Mouse (Mus musculus): ENCODE data around the gene Rras.

Gene Rras

DNA sequence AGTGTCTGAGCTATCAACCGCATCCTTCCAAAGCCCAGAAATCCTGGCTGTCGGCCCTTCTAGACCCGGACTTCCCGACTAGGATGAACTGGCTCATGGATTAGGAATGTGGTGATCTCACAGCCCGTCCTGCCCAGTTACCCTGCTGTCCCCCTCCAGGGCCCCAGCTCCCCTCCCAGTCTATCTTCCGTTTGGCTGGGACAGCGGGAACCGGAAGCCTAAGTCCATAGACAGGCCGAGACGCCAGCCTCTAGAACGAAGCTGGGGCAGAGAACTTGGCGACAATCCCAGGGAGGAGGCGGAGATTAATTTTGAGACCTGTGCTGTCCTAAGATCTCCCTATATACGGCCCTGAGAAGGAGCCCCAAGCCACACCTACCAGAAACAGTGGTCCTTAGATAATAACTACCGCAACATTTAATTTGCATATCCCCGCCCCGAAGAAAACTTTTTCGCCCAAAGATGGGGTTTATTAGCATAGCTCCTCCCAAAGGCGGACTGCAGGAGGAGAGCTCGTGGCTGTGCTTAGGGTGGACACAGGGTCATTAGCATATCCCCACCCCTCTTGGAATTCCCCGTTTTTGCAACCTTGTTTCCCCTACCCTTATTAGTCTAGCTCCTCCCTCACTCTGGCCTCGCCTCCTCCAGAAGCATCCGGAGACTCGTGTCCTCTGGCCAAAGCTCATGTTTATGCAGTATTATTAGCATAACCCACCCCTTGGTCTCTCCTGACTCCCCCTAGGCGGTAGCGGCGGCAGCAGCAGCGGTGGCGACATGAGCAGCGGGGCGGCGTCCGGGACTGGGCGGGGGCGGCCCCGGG is at the start of gene Rras:
TSS of gene Rras (plus strand) at position 720 of the 820 bp plus-strand sequence.
- DNase-seq = peak; percentile 78 to 79

DNA sequence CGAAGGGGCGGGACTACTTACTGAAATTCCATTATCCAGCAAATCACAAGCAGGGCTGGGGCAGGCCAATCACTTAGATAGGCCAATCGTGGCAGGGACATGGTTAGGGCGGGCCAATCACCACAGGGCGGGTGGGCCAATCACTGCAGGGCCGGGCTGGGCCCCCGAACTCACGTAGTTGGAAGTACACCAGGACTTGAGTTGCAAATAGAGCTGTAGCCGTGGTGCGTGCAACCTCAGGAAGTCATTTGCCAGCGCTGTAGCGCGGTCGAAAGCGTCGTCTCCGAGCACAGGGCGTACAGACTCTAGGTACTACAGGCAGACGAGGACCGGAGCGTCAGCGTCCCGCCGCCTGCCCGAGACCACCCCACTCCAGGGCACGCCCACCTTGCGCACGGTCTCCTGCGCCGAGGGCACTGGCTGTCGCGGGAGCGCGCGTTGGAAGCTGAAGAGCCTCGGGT is 47.5 kb upstream of the Rras start:
- DNase-seq = peak; percentile 85 to 90

DNA sequence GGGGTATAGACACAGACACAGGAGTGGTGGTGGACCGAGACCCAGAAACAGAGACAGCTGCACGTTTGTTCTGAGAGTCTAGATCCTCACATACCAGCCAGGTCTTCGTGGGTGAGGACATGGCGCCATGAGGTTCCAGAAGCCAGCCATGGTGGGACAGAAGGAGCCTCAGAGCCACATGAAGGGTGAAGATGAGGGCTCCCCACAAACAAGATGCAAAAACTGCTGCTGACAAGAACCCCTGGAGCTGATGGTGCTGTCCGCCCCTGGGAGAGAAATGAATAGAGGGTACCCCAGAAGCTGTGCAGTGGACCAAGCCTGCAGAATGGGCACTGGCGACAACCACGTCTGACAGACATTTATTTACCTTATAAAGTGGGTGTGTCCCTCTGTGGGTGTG is 46.6 kb upstream of the Rras start:
- DNase-seq = no peak

DNA sequence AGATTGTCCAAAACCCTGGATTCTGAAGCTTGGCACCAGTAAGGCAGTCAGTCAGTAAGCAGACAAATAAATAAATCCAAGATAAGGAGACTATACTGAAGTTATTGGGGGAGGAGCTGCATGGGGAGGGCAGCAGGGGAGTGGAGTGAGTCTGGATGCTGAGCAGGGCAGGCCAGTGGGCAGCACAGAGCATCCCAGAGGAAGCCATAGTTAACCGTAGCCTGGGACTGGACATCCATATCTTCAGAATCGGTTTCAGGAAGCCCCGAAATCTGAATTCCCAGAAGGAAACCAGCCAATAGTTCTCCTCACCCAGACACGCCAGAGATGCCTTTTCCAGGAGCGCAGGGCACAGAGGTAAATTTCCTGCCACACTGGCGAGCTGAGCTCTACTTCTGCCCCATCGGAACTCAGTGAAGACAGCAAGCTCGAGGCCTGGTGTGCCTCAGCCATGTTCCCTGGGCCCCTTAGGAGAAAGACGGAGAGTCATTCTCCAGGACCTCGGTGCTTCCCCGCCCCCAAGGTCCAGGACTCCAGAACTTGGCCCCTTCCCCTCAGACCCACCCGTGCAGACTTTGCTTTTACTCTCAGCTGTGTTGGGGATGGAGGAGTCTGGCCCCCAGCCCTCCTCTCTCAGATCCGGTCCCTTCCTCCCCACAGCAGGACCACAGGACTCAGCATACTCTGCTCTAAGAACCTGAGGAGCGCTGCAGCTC is 44.2 kb upstream of the Rras start:
- DNase-seq = peak in 1 of 2 experiments; percentile 51

DNA sequence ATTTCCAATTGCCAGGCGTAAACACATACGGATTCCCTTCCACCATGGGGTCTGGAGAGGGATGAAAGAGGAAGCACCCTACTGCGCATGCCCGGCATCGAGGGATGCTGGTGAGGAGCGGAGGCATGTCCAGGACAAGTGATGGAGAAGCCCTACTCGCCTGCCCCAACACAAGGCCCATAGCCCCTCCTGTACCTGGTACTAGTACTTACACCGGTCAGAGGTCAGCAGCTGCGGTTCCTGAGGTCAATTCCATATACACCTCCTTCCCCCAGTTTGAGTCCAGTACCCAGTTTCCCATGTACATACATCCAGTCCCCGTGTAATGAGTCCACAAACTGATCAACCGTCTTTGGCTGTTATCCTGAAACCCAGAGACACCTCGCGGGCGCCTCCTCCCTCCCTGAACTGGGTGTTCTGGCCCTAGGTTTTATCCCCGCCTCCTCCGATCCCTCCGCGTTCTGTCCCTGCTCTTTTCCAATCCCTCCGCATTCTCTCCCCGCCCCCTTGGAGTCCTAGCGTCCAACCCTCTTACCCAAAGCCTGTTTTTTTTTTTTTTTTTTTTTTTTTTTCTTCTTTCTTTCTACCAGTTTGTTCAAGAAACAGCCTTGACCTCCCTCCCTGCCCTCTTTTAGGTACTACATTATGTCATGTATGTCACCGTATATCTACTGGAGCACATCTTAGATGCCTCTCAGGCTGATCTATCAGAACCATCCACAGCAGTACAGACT is 43.2 kb upstream of the Rras start, which contains the start of gene Cpt1c:
TSS of gene Cpt1c (minus strand) at position 469 of the 734 bp plus-strand sequence.
- DNase-seq = peak; percentile 92 to 94

DNA sequence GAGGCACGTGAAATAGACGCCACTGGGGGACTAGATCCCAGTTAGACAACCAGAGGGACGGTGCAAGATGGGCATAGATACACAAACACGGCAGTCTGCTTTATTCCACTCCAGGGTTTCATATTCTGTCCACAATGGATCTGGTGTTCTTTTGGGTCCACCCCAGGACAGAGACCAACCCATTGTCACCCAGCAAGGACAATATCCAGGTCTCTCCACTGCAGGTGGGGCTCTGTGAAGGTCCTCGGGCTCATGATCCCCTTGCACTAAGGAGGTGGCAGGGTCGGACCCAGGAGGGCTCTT is 42.7 kb upstream of the Rras start:
- no peak for DNase-seq

DNA sequence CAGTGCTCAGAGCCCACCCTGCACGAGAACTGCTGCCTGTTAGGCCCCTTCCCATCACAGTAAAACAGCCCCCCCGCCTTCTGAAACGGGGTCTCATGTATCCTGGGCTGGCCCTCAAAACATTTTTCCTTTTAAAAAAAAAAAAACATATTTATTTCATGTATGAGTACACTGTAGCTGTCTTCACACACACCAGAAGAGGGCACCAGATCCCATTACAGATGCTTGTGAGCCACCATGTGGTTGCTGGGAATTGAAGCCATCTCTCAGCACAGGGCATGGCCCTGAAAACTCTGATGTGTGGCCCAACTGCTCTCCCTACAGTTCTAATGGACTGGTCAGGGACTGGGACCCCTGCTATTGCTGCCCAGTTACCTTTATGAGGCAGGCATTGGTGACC is 39.5 kb upstream of the Rras start:
- DNase-seq = no peak

DNA sequence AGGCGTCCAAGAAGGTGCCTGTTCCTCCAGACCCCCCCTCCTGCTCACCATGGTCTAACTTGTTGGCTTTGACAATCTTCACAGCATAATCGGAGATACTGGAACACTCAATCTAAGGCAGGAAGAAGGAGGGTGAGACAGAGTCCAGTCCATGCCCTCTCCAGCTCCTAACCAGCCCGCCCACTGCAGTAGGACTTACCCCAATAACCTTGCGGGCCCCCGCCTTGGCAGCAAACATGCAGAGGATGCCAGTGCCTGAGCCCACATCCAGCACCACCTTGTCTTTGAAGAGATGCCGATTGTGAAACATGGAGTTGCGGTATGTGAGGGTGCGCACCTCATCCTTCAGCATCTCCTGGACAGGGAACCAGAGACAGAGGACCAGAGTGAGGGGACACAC is 36.2 kb upstream of the Rras start:
- no peak for DNase-seq

DNA sequence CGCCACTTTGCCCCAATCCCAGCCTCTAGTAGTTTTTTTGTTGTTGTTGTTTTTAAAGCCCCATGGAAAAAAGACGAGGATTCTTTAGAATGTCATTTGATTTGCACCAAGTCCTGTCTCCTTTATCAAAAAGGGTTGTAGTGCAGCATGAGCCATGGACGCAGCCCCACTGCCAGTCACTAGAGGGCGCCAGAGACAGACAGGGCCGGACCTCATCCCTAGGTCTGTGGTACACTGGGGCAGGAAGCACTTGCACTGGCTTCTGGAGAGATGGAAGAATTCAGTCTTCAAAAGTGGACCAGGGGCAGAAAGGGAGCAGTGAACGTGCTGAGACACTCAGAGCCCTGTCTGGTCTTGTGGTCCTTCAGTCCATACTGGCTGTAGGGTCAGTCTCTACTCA is 34.7 kb upstream of the Rras start:
- peak; percentile 91 to 96 for DNase-seq

DNA sequence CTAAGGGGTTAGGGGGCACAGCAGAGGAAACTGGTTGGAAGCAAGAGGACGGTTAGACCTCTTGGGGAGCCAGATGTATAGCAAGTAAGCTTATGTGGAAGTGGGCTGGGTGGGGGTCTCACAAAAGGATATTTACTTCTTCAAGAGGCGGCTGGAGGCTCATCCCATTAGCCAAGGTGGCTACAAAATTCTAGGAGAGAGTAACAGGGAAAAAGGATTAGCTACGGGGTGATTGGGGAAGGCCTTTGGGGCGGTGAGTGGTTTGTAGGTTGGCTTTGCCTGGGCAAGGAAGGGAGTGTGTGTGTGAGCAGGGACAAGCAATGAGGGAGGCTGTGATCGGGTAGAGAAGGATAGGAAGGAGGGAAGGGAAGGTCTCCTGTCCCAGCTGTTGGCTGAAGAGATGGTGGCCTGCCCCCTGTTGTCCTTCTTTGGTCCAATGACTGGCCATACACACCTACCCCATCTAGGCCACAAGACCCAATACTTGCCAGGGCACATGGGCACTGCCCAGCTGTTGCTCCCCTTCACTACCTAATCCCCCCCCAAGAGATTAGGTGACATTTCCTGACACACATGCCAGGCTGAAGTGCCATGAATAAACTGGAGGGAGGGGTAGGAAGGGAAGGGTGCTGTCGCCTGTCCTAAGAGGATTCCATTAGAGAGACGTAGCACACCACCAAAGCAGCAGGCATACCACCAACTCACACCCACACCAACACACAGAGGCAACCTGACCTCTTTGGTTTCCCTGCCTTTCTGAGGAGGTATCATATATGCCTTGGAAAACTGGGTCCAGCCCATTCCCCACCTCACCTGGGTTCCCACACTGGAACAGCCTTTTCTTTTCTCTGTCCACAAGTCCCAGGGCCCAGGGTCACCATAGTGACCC is 33.6 kb upstream of the Rras start:
- no peak for DNase-seq

DNA sequence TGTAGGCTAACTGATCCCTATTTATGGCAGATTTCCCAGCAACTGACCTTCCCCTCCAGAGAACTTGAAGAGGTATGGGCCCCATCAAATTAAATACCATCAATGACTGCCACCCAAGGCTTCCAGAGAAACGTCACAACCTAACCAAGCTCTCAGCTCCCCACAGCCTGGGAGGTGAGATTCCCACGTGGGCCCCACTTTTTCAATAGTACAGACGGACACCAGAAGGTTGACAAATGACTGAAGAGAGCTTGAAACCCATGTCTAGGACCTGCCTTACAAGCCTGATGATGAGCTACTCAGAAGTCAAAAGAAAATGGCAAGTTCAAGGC is 33.0 kb upstream of the Rras start:
- DNase-seq = no peak

DNA sequence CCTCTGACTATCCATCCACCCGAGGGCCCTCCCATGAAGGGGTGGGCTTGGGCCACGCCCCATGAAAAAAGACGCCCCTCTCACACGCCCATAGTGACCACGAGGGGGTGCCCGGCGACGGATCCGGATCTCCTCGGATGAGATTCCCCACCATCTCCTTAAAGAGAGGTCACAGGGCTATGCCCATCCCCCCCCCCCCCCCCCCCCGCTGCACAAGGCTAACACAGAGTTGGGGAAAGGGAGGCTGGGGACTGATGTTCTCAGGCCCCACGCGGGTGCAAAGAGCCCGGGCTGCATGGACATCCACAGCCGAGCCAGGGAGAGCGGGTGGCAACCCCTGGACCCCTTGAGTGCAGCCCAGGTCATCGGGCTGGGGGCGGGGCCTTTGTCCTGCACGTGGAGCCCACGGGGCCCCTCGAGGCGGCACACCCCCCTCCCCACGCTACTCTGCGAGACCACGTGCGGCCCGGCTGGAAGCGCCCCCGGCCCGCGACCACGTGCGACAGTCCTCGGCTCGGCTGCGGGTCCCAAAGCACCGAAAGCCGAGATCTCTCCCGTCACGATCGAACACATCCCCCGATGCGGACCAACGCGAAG is 32.1 kb upstream of the Rras start:
- peak; percentile 72 to 80 for DNase-seq

DNA sequence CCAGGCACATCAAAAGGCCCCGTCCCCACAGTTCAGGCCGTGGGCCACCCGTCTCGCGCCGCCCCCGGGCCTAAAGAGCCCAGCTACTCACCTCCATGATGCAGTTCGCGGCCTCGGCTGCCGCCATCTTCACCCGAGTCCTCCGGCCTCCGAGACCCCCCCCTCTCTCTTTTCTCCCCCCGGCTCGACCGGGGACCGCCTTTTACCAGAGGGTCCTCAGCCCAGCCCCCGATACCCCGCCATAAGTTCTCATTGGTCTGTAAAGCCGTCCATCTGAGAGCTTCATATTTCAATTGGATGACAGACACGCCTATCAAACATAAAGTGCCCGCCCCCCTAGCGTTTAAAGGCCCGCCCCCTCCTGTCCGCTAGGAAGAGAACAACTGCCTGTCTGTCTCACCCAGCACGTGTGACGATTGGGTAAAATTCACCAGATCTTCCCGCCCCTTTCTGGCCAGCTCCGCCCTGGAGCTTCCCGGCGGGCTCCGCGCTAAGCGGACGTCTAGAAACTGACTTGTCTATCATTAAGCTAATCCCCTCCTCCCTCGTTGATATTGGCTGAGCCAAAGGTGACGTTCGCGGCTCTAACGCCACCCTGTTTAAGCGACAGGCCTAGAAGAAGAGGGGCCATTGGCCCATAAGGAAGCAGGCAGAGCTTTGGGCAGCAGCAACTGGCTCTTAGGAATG is 31.4 kb upstream of the Rras start, which contains the start of gene Prmt1:
TSS of gene Prmt1 (minus strand) at position 377 of the 687 bp plus-strand sequence.
- DNase-seq = peak; percentile 95 to 98

DNA sequence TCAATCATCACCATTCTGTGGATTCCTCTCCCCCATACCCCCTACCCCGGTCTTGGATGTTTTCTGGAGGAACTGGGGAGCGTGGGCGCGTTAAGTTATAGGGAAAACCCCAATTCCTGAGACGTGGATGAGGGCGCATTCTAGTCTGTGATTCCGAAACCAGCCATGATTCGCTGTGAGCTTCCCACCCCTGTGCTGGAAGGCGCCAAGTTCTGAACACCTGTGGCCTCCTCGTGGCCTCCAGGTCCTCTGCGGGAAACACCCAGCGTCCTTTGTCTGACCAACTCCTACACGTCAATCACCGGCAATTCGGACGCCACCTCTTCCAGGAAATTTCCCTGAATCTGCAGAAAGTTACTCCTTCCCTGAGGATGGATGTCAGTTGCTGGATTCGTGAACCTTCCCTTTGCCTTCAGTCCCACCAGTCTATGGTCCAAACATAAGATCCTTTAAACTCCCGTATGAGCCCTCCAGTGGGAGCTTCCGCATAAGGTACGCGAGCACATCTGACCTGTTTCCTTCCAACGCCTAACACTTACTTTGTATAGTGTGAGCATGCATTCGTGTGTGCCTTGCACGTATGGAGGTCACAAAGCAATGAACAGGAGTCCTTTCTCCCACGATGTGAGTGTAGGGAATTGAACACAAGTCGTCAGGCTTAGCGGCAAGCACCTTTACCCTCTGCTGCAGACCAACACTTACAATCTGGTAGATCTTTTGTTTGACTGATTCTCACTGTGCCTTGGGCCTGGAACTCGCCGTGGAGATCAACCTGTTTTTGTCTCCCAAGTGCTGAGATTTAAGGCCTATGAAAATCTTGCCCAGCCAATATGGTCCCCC is 30.7 kb upstream of the Rras start:
- no peak for DNase-seq

DNA sequence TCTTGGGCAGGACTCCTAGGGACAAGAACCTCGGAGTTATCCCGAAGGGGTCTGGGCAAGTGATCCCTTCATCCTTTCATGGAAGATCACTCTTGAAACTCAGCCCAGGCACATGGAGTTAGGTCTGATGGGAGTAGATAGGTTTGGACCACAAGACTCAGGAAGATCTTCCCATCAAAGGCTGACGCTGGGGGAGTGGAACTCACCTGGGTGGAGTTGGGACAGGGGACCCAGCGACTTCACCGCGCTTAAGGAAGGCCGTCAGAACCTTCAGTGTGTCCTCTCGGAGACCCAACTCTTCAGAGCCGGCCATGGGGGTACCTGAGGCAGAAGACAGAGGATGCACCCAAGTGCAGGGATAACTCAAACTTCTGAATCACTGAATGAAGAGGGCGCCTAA is 21.1 kb upstream of the Rras start:
- DNase-seq = no peak

DNA sequence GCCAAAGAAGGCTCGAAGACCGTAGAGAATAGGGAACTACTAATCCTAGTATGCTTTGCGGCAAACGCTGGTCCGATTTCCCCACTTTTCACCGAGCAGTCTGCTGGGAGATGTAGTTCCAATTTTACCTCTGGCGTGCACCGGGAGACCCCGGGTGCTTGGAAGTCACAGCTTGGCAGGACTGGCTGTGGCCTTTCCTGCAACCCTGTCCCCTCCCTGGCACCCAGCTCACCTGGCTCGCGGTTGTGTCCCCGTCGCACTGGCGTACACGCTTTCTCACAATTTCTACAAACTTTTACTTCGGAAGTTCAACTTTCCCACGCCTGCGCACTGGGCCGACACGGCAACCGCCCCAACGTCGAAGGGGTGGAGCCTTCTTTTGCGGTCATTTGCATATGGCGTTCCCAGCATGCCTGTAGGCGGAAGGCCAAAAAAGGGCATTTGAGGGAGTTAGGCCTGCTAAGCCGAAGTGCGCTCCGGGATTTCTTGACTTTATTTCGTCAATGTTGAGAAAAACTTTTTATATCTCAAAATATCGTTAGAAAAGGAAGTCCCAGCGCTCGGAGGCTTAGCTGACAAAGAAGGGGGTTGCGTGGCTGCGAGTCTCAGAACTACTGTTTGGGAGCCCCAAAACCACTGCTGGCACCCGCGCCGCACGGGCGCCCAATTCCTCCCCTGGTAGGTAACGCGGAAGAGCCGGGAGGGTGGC is 20.4 kb upstream of the Rras start, which contains the start of gene Irf3:
TSS of gene Irf3 (plus strand) at position 418 of the 709 bp plus-strand sequence.
- DNase-seq = peak; percentile 97

DNA sequence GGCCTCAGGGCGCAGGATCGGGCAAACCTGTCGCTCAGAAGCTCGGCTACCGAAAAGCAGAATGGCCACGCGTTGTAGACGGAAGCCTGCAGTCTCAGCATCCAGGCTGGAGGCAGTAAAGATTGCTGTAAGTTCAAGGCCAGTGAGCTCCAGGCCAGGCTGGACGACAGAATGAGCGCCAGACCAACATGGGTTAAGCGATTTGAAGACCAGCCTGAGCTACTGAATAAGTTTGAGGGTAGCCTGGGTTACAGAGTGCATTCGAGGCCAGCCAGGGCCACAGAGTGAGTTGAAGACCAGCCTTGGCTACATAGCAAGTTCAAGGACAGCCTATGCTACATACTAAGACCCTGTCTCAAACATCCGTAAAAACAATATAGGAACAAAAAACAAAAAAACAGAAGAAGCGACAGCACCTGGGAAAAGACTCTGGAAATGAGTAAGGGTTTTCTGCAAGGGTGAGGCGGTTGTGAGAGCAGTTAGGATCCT is 19.8 kb upstream of the Rras start:
- no peak for DNase-seq

DNA sequence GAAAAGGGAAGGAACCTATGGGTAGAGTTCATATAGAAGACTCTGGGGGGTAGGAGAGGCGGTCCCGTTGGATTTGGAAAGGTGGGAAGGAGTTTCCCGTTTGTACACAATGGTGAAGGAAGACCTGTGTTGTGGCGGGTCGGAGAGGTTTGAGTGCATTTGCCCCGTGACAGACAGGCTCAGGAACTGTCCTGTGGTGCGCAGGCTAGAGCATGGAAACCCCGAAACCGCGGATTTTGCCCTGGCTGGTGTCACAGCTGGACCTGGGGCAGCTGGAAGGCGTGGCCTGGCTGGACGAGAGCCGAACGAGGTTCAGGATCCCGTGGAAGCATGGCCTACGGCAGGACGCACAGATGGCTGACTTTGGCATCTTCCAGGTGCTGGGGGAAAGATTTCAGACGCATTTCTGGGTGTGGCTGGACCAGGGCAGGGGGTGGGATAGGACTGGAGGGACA is 19.2 kb upstream of the Rras start, which contains the start of gene Bcl2l12:
TSS of gene Bcl2l12 (minus strand) at position 212 of the 455 bp plus-strand sequence.
- DNase-seq = peak; percentile 59 to 72

DNA sequence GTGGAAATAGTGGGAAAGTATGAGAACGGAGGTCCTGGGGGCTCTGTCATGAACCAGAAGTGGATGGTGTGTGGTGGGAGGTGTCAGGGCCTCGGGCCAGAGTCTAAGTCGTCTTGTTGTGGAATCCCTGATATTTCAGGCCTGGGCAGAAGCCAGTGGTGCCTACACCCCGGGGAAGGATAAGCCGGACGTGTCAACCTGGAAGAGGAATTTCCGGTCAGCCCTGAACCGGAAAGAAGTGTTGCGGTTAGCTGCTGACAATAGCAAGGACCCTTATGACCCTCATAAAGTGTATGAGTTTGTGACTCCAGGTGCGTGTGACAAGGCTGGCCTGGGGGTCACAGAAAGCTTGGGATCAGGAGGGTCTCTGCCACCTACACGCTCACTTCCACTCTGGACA is 18.0 kb upstream of the Rras start:
- no peak for DNase-seq

Data from cerebellum, postnatal 14 days (tissue).